Mouse (Mus musculus) liver, embryonic 16.5 days (tissue): ENCODE measurements around the gene Slc44a1. TPM values are rescaled to one million over a fixed set of nuclear protein-coding genes. Genes with fewer than 3 reads are reported as not detected.
A peak's percentile ranks its signal among the peaks of the same experiment; 100 is the strongest.

Source experiments
- ATAC-seq: fragments of 200-750 bp; cut with Nextera tagmentation; 2 replicates; pipeline ENCODE4 v1.8.0; 2017; ENCODE audit warnings: low read depth, mild to moderate bottlenecking, moderate number of reproducible peaks, moderate library complexity
- H3K27ac ChIP-seq: fragments of 300-500 bp; sonication (generic); 2 replicates; pipeline ENCODE4 v1.5.1; 2014; ENCODE audit warnings: mild to moderate bottlenecking, low read length
- H3K27me3 ChIP-seq: fragments of 300-500 bp; sonication (generic); 2 replicates; pipeline ENCODE4 v1.6.1; 2014; ENCODE audit warnings: low read depth, low read length, mixed read lengths; ENCODE audit not compliant: control insufficient read depth, insufficient read depth
- H3K36me3 ChIP-seq: fragments of 300-500 bp; sonication (generic); 2 replicates; pipeline ENCODE4 v1.6.1; 2014; ENCODE audit warnings: mild to moderate bottlenecking; ENCODE audit not compliant: control insufficient read depth, insufficient read depth
- H3K4me1 ChIP-seq: fragments of 300-500 bp; sonication (generic); 2 replicates; pipeline ENCODE4 v1.6.1; 2014; ENCODE audit warnings: low read depth, low read length, mixed read lengths; ENCODE audit not compliant: control insufficient read depth
- H3K4me2 ChIP-seq: fragments of 300-500 bp; sonication (generic); 2 replicates; pipeline ENCODE4 v1.6.1; 2014; ENCODE audit warnings: low read depth, low read length, mixed read lengths
- H3K4me3 ChIP-seq: fragments of 300-500 bp; sonication (generic); 2 replicates; pipeline ENCODE4 v1.5.1; 2014; ENCODE audit warnings: low read depth, mild to moderate bottlenecking, low read length
- H3K9ac ChIP-seq: fragments of 300-500 bp; sonication (generic); 2 replicates; pipeline ENCODE4 v1.6.1; 2014; ENCODE audit warnings: low read depth, low read length
- H3K9me3 ChIP-seq: fragments of 300-500 bp; sonication (generic); replicated peaks from 2 replicates; pipeline ENCODE4 v1.6.1; 2016; ENCODE audit warnings: low read length; ENCODE audit not compliant: control insufficient read depth
- WGBS: fragments of 180-500 bp; shearing (Covaris S2); extraction: QIAGEN DNeasy Blood & Tissue Kit; methylation state at CpG from one replicate; pipeline ENCODE4 v1.1.7; 2014; ENCODE audit not compliant: insufficient replicate concordance; 5-methylcytosine and 5-hydroxymethylcytosine counted together
- polyA plus RNA-seq: library from polyadenylated mRNA; unstranded; fragments of >200 nt; fragmentation: Nextera tagmentation; extraction: Ambion mirVana; gene quantifications from 2 replicates; pipeline ENCODE4 v1.2.1, GENCODE M21; 2015

Gene Slc44a1
- polyA plus RNA-seq, 1 experiment from 2014 or later = 9.7 TPM

GRCm38 (mm10) chr4:53406866-53407265 is 33.3 kb upstream of the Slc44a1 start:
- Histone ChIP-seq H3K4me3 (no peak overlapping the region), H3K4me1 (no peaks in the 10 kb centered on the region), H3K27ac (no peak overlapping the region), H3K27me3 (no peaks in the 10 kb centered on the region), H3K36me3 (no peaks in the 10 kb centered on the region), H3K9ac (no peak overlapping the region), H3K9me3 (no peaks in the 10 kb centered on the region), H3K4me2 (no peak overlapping the region)
- no peak for ATAC-seq

GRCm38 (mm10) chr4:53408821-53409220 is 31.4 kb upstream of the Slc44a1 start:
- no peak overlapping the region for H3K9ac ChIP-seq
- no peaks in the 10 kb centered on the region for H3K36me3 ChIP-seq
- H3K4me3 ChIP-seq = no peak overlapping the region
- H3K27me3 ChIP-seq = no peaks in the 10 kb centered on the region
- no peak overlapping the region for H3K27ac ChIP-seq
- H3K4me1 ChIP-seq = peaks cover 6% of the 10 kb centered on the region; the same call in 1 of the 2 replicates
- no peak overlapping the region for H3K4me2 ChIP-seq
- ATAC-seq = no peak
- 69% methylated on average over 8 of the region's 8 CpGs for WGBS
- H3K9me3 ChIP-seq = no peaks in the 10 kb centered on the region

DNA sequence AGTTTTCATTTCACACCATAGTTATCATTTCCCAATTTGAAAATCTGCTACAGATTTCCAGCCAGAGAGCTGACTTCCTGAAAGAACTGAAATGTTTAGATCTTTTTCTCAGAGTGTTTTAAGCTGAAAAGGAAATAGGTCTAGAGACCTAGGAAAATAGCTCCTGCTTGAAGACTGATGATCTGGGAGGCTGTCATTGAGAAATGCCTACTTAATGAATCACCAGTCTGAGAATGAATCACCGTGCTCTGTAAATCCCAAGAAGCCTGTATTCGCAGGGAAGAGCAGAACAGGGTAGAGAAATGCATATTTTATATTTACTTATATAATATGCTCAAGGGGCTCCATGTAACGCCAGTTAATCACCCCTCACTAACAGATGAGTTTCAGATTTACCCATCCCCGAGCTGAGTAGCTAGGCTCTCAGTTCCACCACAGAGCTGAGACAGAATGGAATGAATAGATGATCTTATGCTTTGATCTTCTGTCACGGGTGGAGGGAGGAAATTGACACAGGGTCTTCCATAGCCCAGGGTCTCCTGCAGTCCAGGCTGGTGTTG is 30.6 kb upstream of the Slc44a1 start:
- no peak overlapping the region for H3K4me3 ChIP-seq
- H3K9me3 ChIP-seq = no peaks in the 10 kb centered on the region
- H3K4me1 ChIP-seq = peaks cover 12% of the 10 kb centered on the region
- no peak for ATAC-seq
- H3K36me3 ChIP-seq = no peaks in the 10 kb centered on the region
- H3K27me3 ChIP-seq = no peaks in the 10 kb centered on the region
- 33% methylated on average over 5 of the region's 5 CpGs for WGBS
- no peak overlapping the region for H3K27ac ChIP-seq
- H3K4me2 ChIP-seq = no peak overlapping the region
- no peak overlapping the region for H3K9ac ChIP-seq

DNA sequence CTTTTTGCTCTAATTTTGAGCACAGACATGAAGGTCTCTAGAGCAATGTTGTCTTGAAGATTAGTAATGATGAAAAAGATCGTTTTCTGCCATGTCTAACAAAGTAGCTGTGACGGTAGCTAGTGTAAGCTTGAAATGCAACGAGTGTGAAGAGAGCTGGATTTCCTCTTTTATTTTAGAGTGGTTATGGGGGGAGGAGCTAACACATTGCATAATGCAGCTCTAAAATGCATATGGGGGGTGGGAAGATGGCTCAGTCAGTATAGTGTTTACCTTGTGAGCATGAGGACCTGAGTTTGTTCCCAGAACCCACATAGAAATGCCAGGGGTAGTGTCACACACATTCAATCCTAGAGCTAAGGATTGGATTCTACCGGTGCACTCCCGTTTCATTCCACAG is 29.5 kb upstream of the Slc44a1 start:
- Histone ChIP-seq H3K27me3 (no peaks in the 10 kb centered on the region), H3K9me3 (no peaks in the 10 kb centered on the region), H3K4me1 (peaks cover 13% of the 10 kb centered on the region), H3K4me2 (no peak overlapping the region), H3K27ac (no peak overlapping the region), H3K36me3 (no peaks in the 10 kb centered on the region), H3K9ac (no peak overlapping the region), H3K4me3 (no peak overlapping the region)
- 47% methylated on average over 5 of the region's 5 CpGs for WGBS
- ATAC-seq = no peak

DNA sequence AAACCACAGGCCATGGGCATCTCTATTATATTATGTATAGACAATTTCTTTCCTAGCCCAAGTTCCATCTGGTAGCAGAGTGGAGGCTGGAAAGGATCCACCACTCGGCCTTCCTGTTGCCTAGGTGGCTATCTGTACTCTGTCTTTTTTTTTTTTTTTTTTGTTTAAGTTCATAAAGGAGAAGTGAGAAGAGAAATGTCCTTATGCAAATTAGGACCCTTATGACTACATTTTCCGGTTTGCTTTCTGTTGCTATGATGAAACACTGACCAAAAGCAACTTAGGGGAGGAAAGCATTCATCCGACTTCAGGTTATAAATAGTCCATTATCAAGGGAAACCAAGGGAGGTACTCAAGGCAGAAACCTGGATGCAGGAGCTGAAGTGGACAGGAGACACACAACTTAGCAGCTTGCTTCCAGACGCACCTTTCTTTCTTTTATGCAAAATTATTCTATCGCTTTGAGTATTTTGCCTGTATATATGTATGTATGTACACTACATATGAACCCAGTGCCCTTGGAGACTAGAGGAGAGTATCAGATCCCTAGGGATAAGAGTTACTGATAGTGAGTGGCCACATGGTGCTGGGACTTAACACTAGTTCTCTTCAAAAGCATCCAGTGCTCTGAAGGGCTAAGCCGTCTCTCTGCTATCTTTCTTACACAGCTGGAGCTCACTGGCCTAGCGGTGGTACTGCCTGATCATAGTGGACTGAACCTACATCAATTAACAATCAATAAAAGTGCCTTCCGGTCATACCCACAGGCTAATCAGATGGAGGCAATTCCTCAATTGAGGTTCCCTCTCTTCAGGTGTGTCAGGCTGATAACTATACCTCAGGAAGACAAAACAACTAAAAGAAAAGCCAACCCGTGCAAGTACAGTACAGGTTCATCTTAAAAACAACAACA is 28.0 kb upstream of the Slc44a1 start:
- Histone ChIP-seq H3K4me3 (no peak overlapping the region), H3K9me3 (no peaks in the 10 kb centered on the region), H3K27ac (no peak overlapping the region), H3K27me3 (no peaks in the 10 kb centered on the region), H3K4me2 (no peak overlapping the region), H3K9ac (no peak overlapping the region), H3K4me1 (peaks cover 13% of the 10 kb centered on the region), H3K36me3 (no peaks in the 10 kb centered on the region)
- ATAC-seq = no peak; the same call in 1 of the 2 replicates
- 39% methylated on average over 9 of the region's 9 CpGs for WGBS

DNA sequence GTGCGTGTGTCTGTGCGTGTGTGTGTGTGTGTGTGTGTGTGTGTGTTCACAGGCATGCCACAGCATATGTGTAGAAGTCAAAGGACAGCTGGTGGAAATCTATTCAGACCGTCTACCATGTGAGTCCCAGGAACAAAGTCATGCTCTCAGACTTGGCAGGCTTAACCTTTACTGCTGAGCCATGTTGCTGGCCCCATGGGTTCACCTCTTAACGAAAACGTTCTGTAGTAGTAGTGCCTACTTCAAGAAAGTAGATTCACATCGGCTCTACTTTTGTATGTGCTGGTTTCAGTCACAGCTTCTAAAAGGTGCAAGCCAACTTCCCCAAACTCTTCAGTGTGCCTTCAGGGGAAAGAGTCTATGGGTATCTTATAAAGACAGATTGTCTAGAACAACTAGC is 27.2 kb upstream of the Slc44a1 start:
- no peak overlapping the region for H3K4me2 ChIP-seq
- H3K4me3 ChIP-seq = no peak overlapping the region
- 57% methylated on average over 6 of the region's 6 CpGs for WGBS
- H3K27ac ChIP-seq = no peak overlapping the region
- H3K36me3 ChIP-seq = no peaks in the 10 kb centered on the region
- no peak overlapping the region for H3K9ac ChIP-seq
- no peak for ATAC-seq
- no peaks in the 10 kb centered on the region for H3K9me3 ChIP-seq
- peaks cover 13% of the 10 kb centered on the region for H3K4me1 ChIP-seq
- H3K27me3 ChIP-seq = no peaks in the 10 kb centered on the region

GRCm38 (mm10) chr4:53414031-53414797 is 26.0 kb upstream of the Slc44a1 start:
- WGBS = 21% methylated on average over 9 of the region's 9 CpGs
- H3K4me2 ChIP-seq = no peak overlapping the region
- H3K9ac ChIP-seq = no peak overlapping the region
- no peaks in the 10 kb centered on the region for H3K36me3 ChIP-seq
- peaks cover 13% of the 10 kb centered on the region for H3K4me1 ChIP-seq
- H3K27ac ChIP-seq = no peak overlapping the region
- H3K9me3 ChIP-seq = no peaks in the 10 kb centered on the region
- no peaks in the 10 kb centered on the region for H3K27me3 ChIP-seq
- no peak overlapping the region for H3K4me3 ChIP-seq
- peak; percentile 72 for ATAC-seq

- Histone ChIP-seq H3K9ac (no peak overlapping the region), H3K4me1 (peaks cover 13% of the 10 kb centered on the region), H3K27me3 (no peaks in the 10 kb centered on the region), H3K4me2 (no peak overlapping the region), H3K36me3 (no peaks in the 10 kb centered on the region), H3K9me3 (no peaks in the 10 kb centered on the region), H3K4me3 (no peak overlapping the region), H3K27ac (no peak overlapping the region)
- WGBS = 69% methylated on average over 9 of the region's 10 CpGs
- no peak for ATAC-seq
Observed at GRCm38 (mm10) chr4:53415873-53416637, 24.2 kb upstream of the Slc44a1 start.
